In genomic region chr8:87570564-87570855, GRCm38 (mm10) we compare ENCODE assay signal across 9 mouse cellular contexts. TPM values are rescaled to one million over a fixed set of nuclear protein-coding genes. Genes with fewer than 3 reads are reported as not detected.
DNase-seq lines count a peak whose midpoint lies in the region; ATAC-seq lines count a peak whose summit lies in the region.
"Had no signal": no experiment of that assay in that cellular context is flagged by ENCODE, and none has a peak within 500 bp of the region (broad histone marks: within the 10 kb centered on the region; RNA-seq: fewer than 3 reads in every experiment).

No protein-coding gene starts in this region.

- peak; percentile 42 for DNase-seq in embryo, embryonic 9.5 days (ENCODE audit: extremely low spot score)
- no peak for DNase-seq in embryo, embryonic 11 days
- peak; percentile 11 for DNase-seq in retina, postnatal 1 day
- no peak for DNase-seq in retina, embryonic 14.5 days (ENCODE audit: low spot score)
- no peak for DNase-seq in yolk sac, embryonic 10.5 days (ENCODE audit: low spot score)
- DNase-seq in cerebellum, postnatal 36 days, result no peak
- no peak for DNase-seq in cerebellum, adult 18-20 months

- peak overlapping the region; percentile 15; the same call in 1 of the 2 replicates for H3K9ac ChIP-seq in limb, embryonic 15.5 days

- no peaks in the 10 kb centered on the region for H3K27me3 ChIP-seq in limb, embryonic 15.5 days

- no peaks in the 10 kb centered on the region for H3K36me3 ChIP-seq in limb, embryonic 15.5 days

- peaks cover 12% of the 10 kb centered on the region for H3K4me1 ChIP-seq in limb, embryonic 15.5 days

- H3K9me3 ChIP-seq in limb, embryonic 15.5 days, result no peaks in the 10 kb centered on the region

- ATAC-seq in limb, embryonic 15.5 days (ENCODE audit: insufficient number of reproducible peaks, low FRiP score, low TSS enrichment, low read depth), result no peak
- ATAC-seq: inflammation-experienced regulatory T-cells, adult 6 months had no signal

- peak overlapping the region; percentile 78 for H3K27ac ChIP-seq in limb, embryonic 15.5 days

- H3K4me3 ChIP-seq in limb, embryonic 15.5 days, result peak overlapping the region; percentile 31

- H3K4me2 ChIP-seq in limb, embryonic 15.5 days, result peak overlapping the region; percentile 51

- 3% methylated on average over 8 of the region's 8 CpGs for WGBS in limb, embryonic 15.5 days

RNA-seq across cellular contexts. Expression of gene 4933402J07Rik, which starts 6.9 kb away (rescaled TPM):
- not detected in 2 replicates for polyA plus RNA-seq in limb, embryonic 15.5 days (2015; fragmentation: Nextera tagmentation; extraction: Ambion mirVana)
- polyA plus RNA-seq: inflammation-experienced regulatory T-cells, adult 6 months had no signal

Comparison
In these comparisons a context has a peak if more than half of its experiments do, and no peak if none do; other contexts are left out.
1. DNase-seq: peak in embryo, embryonic 9.5 days (single experiment) and retina, postnatal 1 day (single experiment); none in embryo, embryonic 11 days (single experiment), retina, embryonic 14.5 days (single experiment), yolk sac, embryonic 10.5 days (single experiment), cerebellum, postnatal 36 days (0 of 2) and cerebellum, adult 18-20 months (0 of 2).